Mouse (Mus musculus): ENCODE results near the gene Sucla2. TPM values are rescaled to one million over a fixed set of nuclear protein-coding genes. Genes with fewer than 3 reads are reported as not detected.

The Sucla2 gene
- total RNA-seq (2015; ENCODE audit: low replicate concordance): 16.3 and 18.1 TPM in 2 replicates
- total RNA-seq (2017; ENCODE audit: low replicate concordance): 28.4 and 29.0 TPM in 2 replicates

- peak; percentile 100 for ATAC-seq (replicated peaks; ENCODE audit: low FRiP score, poor library complexity, severe bottlenecking)
Measured at GRCm38 (mm10) chr14:73524766-73525448, at the start of gene Sucla2. Sucla2 (plus strand) TSS chr14:73525319.

GRCm38 (mm10) chr14:73475506-73475905 is 49.6 kb upstream of the Sucla2 start:
- ATAC-seq (replicated peaks; ENCODE audit: low FRiP score, poor library complexity, severe bottlenecking): no peak

DNA sequence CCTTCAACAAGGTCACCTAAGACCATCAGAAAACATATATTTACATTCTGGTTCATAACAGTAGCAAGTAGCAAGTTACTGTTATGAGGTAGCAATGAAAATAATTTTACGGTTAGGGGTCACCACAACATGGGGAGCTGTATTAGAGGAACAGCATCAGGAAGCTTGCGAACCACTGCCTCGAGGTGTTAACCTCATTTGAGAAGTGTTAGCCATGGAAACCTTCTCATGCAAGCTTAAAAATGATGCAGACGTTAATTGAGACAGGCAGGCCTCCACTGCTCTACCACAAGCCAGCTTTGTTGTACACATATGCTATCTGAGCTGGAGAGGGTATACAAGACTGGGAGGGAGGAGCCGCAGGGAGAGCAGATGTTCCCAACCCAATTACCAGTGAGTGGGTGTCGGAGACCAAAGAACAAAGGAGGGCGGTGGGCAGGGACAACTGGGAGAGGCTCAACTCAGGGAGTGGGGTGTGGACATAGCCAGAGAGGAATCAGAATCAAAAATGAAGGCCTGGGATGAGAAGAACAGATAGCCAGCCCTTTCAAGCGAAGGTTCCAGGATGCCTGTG is 48.7 kb upstream of the Sucla2 start:
- ATAC-seq (replicated peaks; ENCODE audit: low FRiP score, poor library complexity, severe bottlenecking): no peak

GRCm38 (mm10) chr14:73477077-73477476 is 48.0 kb upstream of the Sucla2 start:
- no peak for ATAC-seq (replicated peaks; ENCODE audit: low FRiP score, poor library complexity, severe bottlenecking)

GRCm38 (mm10) chr14:73478321-73478720 is 46.8 kb upstream of the Sucla2 start:
- ATAC-seq (replicated peaks; ENCODE audit: low FRiP score, poor library complexity, severe bottlenecking): no peak

GRCm38 (mm10) chr14:73479771-73480170 is 45.3 kb upstream of the Sucla2 start:
- no peak for ATAC-seq (replicated peaks; ENCODE audit: low FRiP score, poor library complexity, severe bottlenecking)

- ATAC-seq (replicated peaks; ENCODE audit: low FRiP score, poor library complexity, severe bottlenecking): no peak
Measured at GRCm38 (mm10) chr14:73483516-73484229, 41.4 kb upstream of the Sucla2 start.

GRCm38 (mm10) chr14:73484366-73485110 is 40.6 kb upstream of the Sucla2 start:
- no peak for ATAC-seq (replicated peaks; ENCODE audit: low FRiP score, poor library complexity, severe bottlenecking)

DNA sequence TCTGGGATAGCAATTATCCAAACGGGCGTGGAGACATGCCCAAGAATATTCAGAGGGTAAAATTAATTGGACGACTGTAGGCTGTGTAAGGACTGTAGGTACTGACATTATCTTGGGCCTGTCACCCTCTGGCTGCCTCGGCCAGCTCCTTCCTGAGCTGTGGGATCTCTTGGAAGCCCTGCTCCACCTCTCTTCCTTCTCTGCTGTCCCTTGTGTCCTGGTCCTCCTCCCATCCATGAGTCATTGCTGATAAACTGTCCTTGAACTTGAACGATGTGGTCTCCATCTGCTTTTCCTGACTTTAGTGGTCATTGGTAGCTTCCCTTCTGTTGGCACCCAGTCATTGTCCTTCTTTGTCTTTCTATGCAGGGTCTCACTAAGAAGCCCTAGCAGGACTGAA is 38.5 kb upstream of the Sucla2 start:
- no peak for ATAC-seq (replicated peaks; ENCODE audit: low FRiP score, poor library complexity, severe bottlenecking)

DNA sequence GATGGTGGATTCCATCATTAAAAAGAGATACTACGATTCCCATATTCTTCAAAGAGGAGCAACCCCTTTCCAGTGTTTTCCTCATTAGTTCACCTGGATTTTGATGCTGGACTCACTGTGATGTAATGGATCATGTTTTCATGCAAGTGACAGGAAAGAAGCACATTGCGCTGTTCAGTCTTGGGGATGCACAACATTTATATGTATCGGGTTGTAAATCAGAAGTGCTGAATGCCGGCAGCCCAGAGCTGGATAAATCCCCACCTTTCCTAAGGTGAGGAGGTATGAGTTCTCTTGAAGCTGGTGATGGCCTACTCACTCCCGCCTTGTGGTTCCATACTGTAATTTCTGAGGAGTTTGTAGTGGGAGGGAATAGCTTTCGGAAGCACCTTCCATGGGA is 31.8 kb upstream of the Sucla2 start:
- no peak for ATAC-seq (replicated peaks; ENCODE audit: low FRiP score, poor library complexity, severe bottlenecking)

DNA sequence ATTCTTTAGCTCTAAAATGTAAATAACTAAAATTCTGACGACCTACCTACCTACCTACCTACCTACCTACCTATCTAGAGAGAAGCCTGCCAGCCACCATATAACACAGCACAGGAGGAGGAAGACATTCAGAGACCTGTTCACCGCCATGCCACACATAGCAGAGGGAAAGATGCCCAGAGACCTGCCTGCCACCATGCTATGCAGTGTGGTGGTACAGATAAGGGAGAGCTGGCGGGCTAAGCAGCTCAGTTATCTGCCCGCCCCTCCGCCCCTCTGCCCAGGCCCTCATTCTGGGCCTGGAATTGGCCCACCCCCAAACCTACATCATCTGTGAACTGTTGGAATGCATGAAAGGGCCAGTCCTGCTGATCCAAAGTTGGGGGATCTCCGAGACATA is 31.0 kb upstream of the Sucla2 start:
- no peak for ATAC-seq (replicated peaks; ENCODE audit: low FRiP score, poor library complexity, severe bottlenecking)

DNA sequence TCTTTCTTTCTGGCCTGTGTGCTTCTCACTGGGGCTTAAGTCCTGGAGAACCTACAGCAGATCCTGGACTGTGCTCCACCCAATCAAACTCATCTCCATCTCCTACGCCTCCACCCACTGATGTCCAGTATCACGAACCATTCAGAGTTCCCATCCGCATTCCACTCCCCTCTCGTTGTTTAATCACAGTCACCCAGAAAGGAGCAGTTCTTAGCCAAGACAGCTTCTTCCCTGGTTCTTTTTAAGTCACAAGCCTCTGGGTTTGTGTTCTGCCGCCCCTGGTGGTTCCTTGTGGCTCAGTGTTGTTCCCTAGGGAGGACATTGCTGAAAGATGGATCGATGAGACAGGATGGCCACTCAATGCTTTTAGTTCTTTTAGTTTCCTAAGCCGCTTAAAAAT is 29.4 kb upstream of the Sucla2 start:
- no peak for ATAC-seq (replicated peaks; ENCODE audit: low FRiP score, poor library complexity, severe bottlenecking)

DNA sequence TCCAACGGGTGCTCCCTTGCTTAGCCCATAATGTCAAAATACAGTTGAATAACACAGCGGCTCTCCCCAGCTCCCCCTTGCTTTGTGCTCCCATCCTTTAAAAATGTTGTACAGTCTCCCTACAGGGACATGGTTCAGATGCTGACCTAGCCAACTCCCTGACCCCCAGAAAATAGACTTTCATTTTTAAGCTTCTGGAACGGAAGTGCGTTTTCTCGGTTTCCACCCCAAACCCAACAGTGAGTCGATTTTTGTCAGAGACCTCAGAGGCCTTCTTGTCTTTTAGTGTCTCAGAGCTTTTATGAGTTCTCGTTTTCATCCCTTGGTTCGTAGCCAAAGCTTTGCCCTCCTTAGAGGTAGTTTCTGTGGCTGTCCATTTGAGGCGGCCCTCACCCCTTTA is 23.8 kb upstream of the Sucla2 start:
- no peak for ATAC-seq (replicated peaks; ENCODE audit: low FRiP score, poor library complexity, severe bottlenecking)

DNA sequence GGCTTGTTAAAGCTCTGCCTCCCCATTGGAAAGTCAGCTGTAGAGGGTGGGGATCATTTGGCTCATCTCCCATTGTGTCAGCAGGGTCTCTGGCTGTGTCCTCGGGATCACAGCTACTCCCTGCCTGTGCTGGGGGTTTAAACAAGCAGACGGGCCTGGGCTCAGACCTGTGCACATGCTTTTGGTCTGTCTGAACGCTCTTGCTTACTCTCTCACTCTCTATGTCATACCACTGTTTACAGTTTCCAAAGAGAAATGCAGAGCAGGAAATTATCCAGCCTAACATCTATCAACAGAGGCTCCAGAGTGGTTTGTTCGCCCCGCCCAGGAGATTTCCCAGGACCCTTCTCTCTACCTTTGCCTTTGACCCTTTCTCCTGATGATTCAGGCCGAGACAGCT is 23.4 kb upstream of the Sucla2 start:
- no peak for ATAC-seq (replicated peaks; ENCODE audit: low FRiP score, poor library complexity, severe bottlenecking)

GRCm38 (mm10) chr14:73502591-73503184 is 22.4 kb upstream of the Sucla2 start:
- no peak for ATAC-seq (replicated peaks; ENCODE audit: low FRiP score, poor library complexity, severe bottlenecking)

DNA sequence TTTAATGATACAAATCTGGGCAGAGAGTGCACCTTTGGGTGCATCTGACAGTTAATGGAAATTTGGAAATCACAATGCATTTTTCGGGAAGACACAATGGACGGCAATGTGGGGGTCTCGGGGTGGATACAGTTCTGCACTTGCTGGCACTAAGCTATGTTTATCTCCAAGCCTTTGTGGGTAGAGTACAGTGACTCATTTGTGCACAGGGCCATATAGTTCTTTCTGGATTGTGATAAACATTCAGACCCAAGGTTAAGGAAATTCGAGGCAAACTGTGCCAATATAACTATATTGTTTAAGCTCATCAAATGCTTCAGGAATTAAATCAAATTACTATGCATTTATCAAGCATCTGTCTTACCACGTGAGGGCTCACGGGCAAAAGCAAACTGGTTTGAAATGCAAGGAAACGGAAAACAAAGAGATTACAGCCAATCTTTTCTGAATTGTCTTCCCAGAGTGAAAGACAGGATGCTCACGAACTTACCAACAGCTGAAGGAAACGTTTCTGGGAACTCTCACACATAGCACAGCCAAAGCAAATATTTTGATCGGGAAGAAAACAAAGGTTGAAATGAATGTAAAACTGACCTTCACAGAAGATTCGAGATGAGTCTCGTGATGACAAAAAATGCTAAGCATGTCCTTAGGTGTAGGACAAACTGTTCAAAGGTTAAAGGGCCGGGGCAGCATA is 21.7 kb upstream of the Sucla2 start:
- no peak for ATAC-seq (replicated peaks; ENCODE audit: low FRiP score, poor library complexity, severe bottlenecking)

DNA sequence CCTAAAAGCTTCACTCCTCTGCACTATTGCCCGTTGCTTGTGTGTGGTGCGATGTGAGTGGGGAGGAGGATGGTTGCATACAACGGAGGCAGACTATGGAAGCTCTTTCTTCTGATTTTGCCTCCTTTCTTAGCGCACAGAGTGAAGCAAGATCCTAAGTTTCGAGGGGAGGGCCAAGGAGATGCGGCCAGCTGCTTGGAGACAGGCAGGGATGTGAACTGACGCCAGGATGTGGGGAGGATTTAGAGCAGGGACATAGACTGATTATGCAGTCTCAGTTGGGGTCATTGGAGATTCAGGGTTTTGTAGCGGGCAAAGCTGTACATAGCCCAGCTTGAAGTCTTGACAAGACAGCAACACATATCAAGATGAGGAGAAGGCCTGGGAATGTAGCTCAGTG is 18.8 kb upstream of the Sucla2 start:
- no peak for ATAC-seq (replicated peaks; ENCODE audit: low FRiP score, poor library complexity, severe bottlenecking)

GRCm38 (mm10) chr14:73507200-73507599 is 17.9 kb upstream of the Sucla2 start:
- ATAC-seq (replicated peaks; ENCODE audit: low FRiP score, poor library complexity, severe bottlenecking): no peak

- peak; percentile 27; the same call in 1 of the 2 replicates for ATAC-seq (replicated peaks; ENCODE audit: low FRiP score, poor library complexity, severe bottlenecking)
Measured at GRCm38 (mm10) chr14:73507702-73508376, 17.3 kb upstream of the Sucla2 start.

Data from erythroblast, adult 5-6 weeks (primary cell).